Mouse (Mus musculus) heart, postnatal 10 days (tissue): ENCODE data around the gene Nelfb. TPM values are rescaled to one million over a fixed set of nuclear protein-coding genes. Genes with fewer than 3 reads are reported as not detected.

Source experiments
- DNase-seq, 2 experiments: peaks; one replicate each; pipeline ENCODE4 v3.0.0; 2021
- intact Hi-C: fragments of 180-260 bp; cut with DNase I; formaldehyde crosslinking; loops from one replicate; pipeline ENCODE4 v1.15.1; 2025
- total RNA-seq, 2 experiments: library from RNA; stranded (reverse); gene quantifications; 2 replicates each; pipeline ENCODE4 v1.2.3; 2021

The Nelfb gene
- total RNA-seq, 2 experiments from 2014 or later, result 40.7 to 46.0 TPM

DNA sequence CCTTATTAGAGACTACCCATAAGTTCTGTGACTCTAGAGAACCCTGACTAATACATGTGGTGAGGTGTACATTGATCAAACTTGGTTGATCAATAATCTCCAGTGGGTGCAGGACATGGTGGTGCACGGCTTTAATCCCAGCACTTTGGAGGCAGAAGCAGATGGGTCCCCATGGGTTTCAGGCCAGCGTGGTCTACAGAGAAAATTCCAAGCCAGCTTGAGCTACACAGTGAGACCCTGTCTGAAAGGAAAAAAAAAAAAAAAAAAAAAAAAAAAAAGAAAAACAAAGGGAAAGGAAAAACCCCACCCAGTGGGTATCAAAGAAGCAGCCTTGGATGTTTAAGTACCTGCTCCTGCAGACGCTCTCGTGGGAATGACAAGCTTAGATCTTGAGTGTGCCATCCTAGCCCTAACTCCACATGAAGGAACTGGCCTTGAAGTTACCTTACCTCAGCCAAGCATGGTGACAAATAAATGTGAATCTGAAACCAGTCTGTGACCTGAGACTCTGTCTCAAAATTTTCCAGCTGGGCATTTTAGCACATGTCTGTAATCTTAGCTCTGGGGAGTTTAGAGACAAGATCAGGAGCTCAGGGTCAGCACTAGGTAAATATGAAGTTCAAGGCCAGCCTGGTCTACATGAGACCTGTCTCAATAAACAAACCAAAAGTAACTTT lies 59.9 kb downstream of the Nelfb start:
- DNase-seq, result no peak
- intact Hi-C loops, result no loop called here

Other genes with a start within 250 kb of the Nelfb start
- gene Dph7, start 249.1 kb downstream of the Nelfb start, total RNA-seq, result 1 to 10 TPM; 4.9 to 7.3 TPM
- gene Mrpl41, start 236.4 kb downstream of the Nelfb start, total RNA-seq, result 10 to 100 TPM; 87.3 to 88.0 TPM
- 10 to 100 TPM; 19.5 to 20.5 TPM for gene Pnpla7, start 235.5 kb downstream of the Nelfb start, total RNA-seq
- gene Nsmf, start 157.1 kb downstream of the Nelfb start, total RNA-seq, result 10 to 100 TPM; 37.5 to 39.1 TPM
- not detected for gene Entpd8, start 131.2 kb downstream of the Nelfb start, total RNA-seq
- gene Noxa1, start 116.3 kb downstream of the Nelfb start, total RNA-seq, result not detected
- 10 to 100 TPM; 23.9 to 25.1 TPM for gene Nrarp, start 30.7 kb downstream of the Nelfb start, total RNA-seq
- 1 to 10 TPM; 5.6 to 6.5 TPM for gene Tor4a, start 14.6 kb downstream of the Nelfb start, total RNA-seq
- gene Stpg3, start 3.1 kb upstream of the Nelfb start, total RNA-seq, result not detected
- gene Fam166a, start 7.3 kb upstream of the Nelfb start, total RNA-seq, result not detected
- gene Tubb4b, start 13.2 kb upstream of the Nelfb start, total RNA-seq, result 100 to 1,000 TPM; 258 to 286 TPM
- not detected for gene Slc34a3, start 22.9 kb upstream of the Nelfb start, total RNA-seq
- gene Rnf224, start 25.3 kb upstream of the Nelfb start, total RNA-seq, result not detected
- gene Rnf208, start 30.8 kb upstream of the Nelfb start, total RNA-seq, result 1 to 10 TPM; 1.3 TPM
- not detected for gene Cysrt1, start 31.0 kb upstream of the Nelfb start, total RNA-seq
- 1 to 10 TPM; 1.4 to 1.7 TPM for gene AL732309.1, start 35.4 kb upstream of the Nelfb start, total RNA-seq
- 10 to 100 TPM; 16.4 to 18.2 TPM for gene Tmem203, start 44.0 kb upstream of the Nelfb start, total RNA-seq
- gene Tprn, start 51.1 kb upstream of the Nelfb start, total RNA-seq, result 1 to 10 TPM; 5.0 to 7.5 TPM
- gene Ssna1, start 60.9 kb upstream of the Nelfb start, total RNA-seq, result 10 to 100 TPM; 49.4 to 55.2 TPM
- gene Anapc2, start 61.0 kb upstream of the Nelfb start, total RNA-seq, result 10 to 100 TPM; 48.6 to 54.0 TPM
- not detected for gene Tmem210, start 76.7 kb upstream of the Nelfb start, total RNA-seq
- not detected for gene Lrrc26, start 78.4 kb upstream of the Nelfb start, total RNA-seq
- gene Grin1, start 107.7 kb upstream of the Nelfb start, total RNA-seq, result not detected
- 10 to 100 TPM; 28.2 TPM for gene Man1b1, start 120.8 kb upstream of the Nelfb start, total RNA-seq
- gene Dpp7, start 144.9 kb upstream of the Nelfb start, total RNA-seq, result 1 to 10 TPM; 3.6 to 3.8 TPM
- gene Uap1l1, start 154.2 kb upstream of the Nelfb start, total RNA-seq, result 1 to 10 TPM; 7.1 to 9.4 TPM
- gene Sapcd2, start 160.8 kb upstream of the Nelfb start, total RNA-seq, result 1 to 10 TPM; 2.8 to 4.7 TPM
- gene Entpd2, start 184.4 kb upstream of the Nelfb start, total RNA-seq, result 10 to 100 TPM; 14.9 to 17.2 TPM
- gene Npdc1, start 187.9 kb upstream of the Nelfb start, total RNA-seq, result 10 to 100 TPM; 37.9 to 39.7 TPM
- under 1 TPM in 1 of 2 experiments, not detected in 1; 0.12 TPM for gene Fut7, start 211.8 kb upstream of the Nelfb start, total RNA-seq
- 10 to 100 TPM; 21.2 to 21.9 TPM for gene Abca2, start 217.2 kb upstream of the Nelfb start, total RNA-seq
- 1 to 10 TPM; 3.3 to 3.7 TPM for gene Clic3, start 245.3 kb upstream of the Nelfb start, total RNA-seq
- 10 to 100 TPM; 33.3 to 39.5 TPM for gene Paxx, start 249.6 kb upstream of the Nelfb start, total RNA-seq